Mouse (Mus musculus): ENCODE data around the gene Gm12216.

- peak; percentile 40; the same call in 1 of the 2 replicates for TF ChIP-seq POLR2A (IDR thresholded peaks at IDR 0.05; ENCODE audit: borderline replicate concordance, extremely low read depth, low read depth, low read length)
- no peak for TF ChIP-seq CTCF (IDR thresholded peaks at IDR 0.05; ENCODE audit: insufficient read depth, low read length)
These were observed 44.9 kb upstream of the Gm12216 start for GRCm38 (mm10) chr11:53903781-53904533.
